Mouse (Mus musculus): Measurements from ENCODE around the gene Cish. TPM values are rescaled to one million over a fixed set of nuclear protein-coding genes. Genes with fewer than 3 reads are reported as not detected.

Gene Cish
- polyA plus RNA-seq, 1 experiment from 2014 or later: 8.4 TPM

DNA sequence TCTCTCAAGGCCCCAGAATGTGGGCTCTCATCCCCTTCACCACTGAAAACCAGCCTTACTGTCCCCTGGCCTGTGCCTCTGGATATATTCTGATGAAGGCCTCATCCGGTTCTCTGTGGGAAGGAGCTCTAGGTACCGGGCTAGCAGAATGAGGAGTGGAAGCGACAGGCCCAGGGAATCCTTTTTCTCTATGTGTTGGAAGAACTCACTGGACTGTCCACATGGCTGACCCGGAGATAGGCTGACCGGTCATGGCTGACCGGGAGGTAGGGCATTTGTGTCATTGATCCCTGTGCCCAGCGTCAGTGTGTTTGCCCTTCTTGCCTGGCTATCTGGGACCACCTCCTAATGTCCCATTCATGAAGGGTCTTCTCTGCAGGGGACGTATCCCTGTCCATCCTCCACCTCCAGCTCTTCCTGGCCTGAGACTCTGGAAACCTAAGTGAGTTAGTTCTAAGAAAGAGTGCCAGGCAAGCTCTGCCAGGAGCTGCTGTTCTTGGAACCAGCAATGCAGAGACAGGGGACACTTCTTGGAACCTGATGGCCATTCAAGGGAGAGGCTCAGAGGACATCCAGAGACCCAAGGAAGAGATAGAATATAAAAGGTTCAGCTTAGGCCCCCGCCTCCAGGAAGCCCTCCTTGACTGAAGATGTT lies 12.6 kb downstream of the Cish start:
- H3K4me1 ChIP-seq: peaks cover 8% of the 10 kb centered on the region; the same call in 1 of the 2 replicates
- no peak overlapping the region for H3K27ac ChIP-seq
- ATAC-seq (ENCODE audit: insufficient number of reproducible peaks, insufficient read depth, low FRiP score, low TSS enrichment): no peak
- H3K36me3 ChIP-seq: no peaks in the 10 kb centered on the region
- no peaks in the 10 kb centered on the region for H3K9me3 ChIP-seq
- no peak overlapping the region for H3K9ac ChIP-seq
- no peak overlapping the region for H3K4me3 ChIP-seq
- H3K4me2 ChIP-seq (replicated peaks): no peak overlapping the region
- H3K27me3 ChIP-seq: no peaks in the 10 kb centered on the region
- 92% methylated on average over 9 of the region's 9 CpGs for WGBS

- Histone ChIP-seq H3K36me3 (no peaks in the 10 kb centered on the region), H3K4me1 (peaks cover 8% of the 10 kb centered on the region; the same call in 1 of the 2 replicates), H3K4me3 (no peak overlapping the region), H3K27ac (no peak overlapping the region), H3K4me2 (replicated peaks) (no peak overlapping the region), H3K9ac (no peak overlapping the region), H3K9me3 (no peaks in the 10 kb centered on the region), H3K27me3 (no peaks in the 10 kb centered on the region)
- 73% methylated on average over 9 of the region's 9 CpGs for WGBS
- no peak for ATAC-seq (ENCODE audit: insufficient number of reproducible peaks, insufficient read depth, low FRiP score, low TSS enrichment)
Measured at GRCm38 (mm10) chr9:107309171-107309570, 13.3 kb downstream of the Cish start.

- H3K27ac ChIP-seq: no peak overlapping the region
- no peak overlapping the region for H3K4me3 ChIP-seq
- 74% methylated on average over 5 of the region's 5 CpGs for WGBS
- H3K9ac ChIP-seq: no peak overlapping the region
- no peak for ATAC-seq (ENCODE audit: insufficient number of reproducible peaks, insufficient read depth, low FRiP score, low TSS enrichment)
- H3K4me2 ChIP-seq (replicated peaks): no peak overlapping the region
- H3K27me3 ChIP-seq: no peaks in the 10 kb centered on the region
- H3K9me3 ChIP-seq: no peaks in the 10 kb centered on the region
- peaks cover 8% of the 10 kb centered on the region; the same call in 1 of the 2 replicates for H3K4me1 ChIP-seq
- no peaks in the 10 kb centered on the region for H3K36me3 ChIP-seq
Measured at GRCm38 (mm10) chr9:107309600-107309999, 13.8 kb downstream of the Cish start.

- Histone ChIP-seq H3K9ac (no peak overlapping the region), H3K36me3 (no peaks in the 10 kb centered on the region), H3K27me3 (no peaks in the 10 kb centered on the region), H3K4me1 (no peaks in the 10 kb centered on the region), H3K4me2 (replicated peaks) (no peak overlapping the region), H3K27ac (no peak overlapping the region), H3K9me3 (no peaks in the 10 kb centered on the region), H3K4me3 (no peak overlapping the region)
- ATAC-seq (ENCODE audit: insufficient number of reproducible peaks, insufficient read depth, low FRiP score, low TSS enrichment): no peak
- 65% methylated on average over 10 of the region's 10 CpGs for WGBS
Measured at GRCm38 (mm10) chr9:107312811-107313584, 17.2 kb downstream of the Cish start.

DNA sequence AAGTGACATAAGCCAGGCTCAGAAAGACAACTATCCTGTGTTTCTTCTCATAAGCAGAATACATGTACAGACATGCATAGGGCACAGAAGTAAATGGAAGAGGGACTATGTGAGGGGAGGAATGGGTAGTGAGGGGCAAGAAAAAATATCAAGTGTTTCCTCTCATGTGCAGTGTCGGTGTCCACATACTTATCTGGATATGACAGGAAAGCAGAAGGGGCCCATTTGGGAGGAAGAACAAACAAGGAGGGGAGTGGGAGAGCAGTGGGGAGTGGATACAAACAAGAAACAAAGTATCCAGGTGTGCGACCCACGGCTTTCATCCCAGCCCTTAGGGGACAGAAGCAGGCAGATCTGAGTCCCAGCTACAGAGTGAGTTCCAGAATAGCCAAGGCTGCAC lies 18.1 kb downstream of the Cish start:
- ATAC-seq (ENCODE audit: insufficient number of reproducible peaks, insufficient read depth, low FRiP score, low TSS enrichment): no peak
- Histone ChIP-seq H3K4me3 (no peak overlapping the region), H3K36me3 (no peaks in the 10 kb centered on the region), H3K27me3 (no peaks in the 10 kb centered on the region), H3K4me1 (no peaks in the 10 kb centered on the region), H3K27ac (no peak overlapping the region), H3K9me3 (no peaks in the 10 kb centered on the region), H3K9ac (no peak overlapping the region), H3K4me2 (replicated peaks) (no peak overlapping the region)
- 86% methylated on average over 3 of the region's 3 CpGs for WGBS

DNA sequence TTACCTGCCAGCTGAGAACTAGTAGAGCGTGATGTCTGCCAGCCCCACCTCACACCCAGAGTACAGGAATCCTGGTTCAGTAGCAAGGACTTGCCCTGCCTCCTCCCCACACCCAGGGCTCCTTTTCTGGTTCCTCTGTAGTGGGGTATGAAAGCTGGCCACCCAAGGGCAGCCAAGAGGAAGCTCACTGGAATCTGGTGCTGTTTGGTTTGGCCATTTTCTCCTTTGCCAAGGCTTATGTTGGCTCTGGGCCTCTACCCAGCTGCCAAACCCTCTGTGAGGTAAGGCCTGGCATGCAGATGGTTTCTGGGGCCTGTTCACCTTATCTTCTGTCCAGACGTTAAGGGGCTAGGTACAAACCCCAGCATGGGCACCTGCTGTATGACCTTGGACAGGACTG lies 20.0 kb downstream of the Cish start:
- Histone ChIP-seq H3K36me3 (no peaks in the 10 kb centered on the region), H3K4me3 (no peak overlapping the region), H3K27me3 (no peaks in the 10 kb centered on the region), H3K27ac (no peak overlapping the region), H3K4me2 (replicated peaks) (no peak overlapping the region), H3K9me3 (no peaks in the 10 kb centered on the region), H3K4me1 (no peaks in the 10 kb centered on the region), H3K9ac (no peak overlapping the region)
- ATAC-seq (ENCODE audit: insufficient number of reproducible peaks, insufficient read depth, low FRiP score, low TSS enrichment): no peak
- 77% methylated on average over 2 of the region's 2 CpGs for WGBS

DNA sequence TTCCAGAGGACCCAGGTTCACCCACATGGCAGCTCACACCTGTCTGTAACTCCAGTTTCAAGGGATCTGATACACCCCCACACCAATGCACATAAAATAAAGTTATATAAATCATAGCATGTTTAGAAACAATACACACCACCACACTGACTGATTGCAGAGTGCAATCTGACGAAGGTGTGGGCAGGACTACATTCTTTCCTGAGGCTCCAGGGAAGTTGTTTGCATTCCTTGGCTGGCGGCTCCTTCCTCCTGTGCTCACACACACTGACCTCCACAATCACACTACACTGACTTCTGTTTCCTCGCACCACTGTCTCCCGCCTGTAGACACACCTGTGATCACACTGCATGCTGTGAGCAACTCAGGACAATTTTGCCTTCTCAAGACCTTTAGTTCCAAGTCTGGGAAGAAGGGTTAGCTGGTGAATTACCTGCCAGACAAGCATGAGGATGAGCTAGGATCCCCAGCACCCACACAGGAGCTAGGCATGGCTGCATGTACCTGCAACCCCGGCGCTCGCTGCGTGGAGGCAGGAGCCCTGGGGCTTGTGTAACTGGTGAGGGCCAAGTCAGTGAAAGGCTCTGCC lies 26.7 kb downstream of the Cish start:
- H3K27ac ChIP-seq: no peak overlapping the region
- H3K36me3 ChIP-seq: peaks cover 4% of the 10 kb centered on the region; the same call in 1 of the 2 replicates
- H3K4me3 ChIP-seq: no peak overlapping the region
- no peaks in the 10 kb centered on the region for H3K27me3 ChIP-seq
- no peak overlapping the region for H3K4me2 ChIP-seq (replicated peaks)
- WGBS: 76% methylated on average over 8 of the region's 8 CpGs
- H3K9ac ChIP-seq: no peak overlapping the region
- no peaks in the 10 kb centered on the region for H3K9me3 ChIP-seq
- no peaks in the 10 kb centered on the region for H3K4me1 ChIP-seq
- ATAC-seq (ENCODE audit: insufficient number of reproducible peaks, insufficient read depth, low FRiP score, low TSS enrichment): no peak

DNA sequence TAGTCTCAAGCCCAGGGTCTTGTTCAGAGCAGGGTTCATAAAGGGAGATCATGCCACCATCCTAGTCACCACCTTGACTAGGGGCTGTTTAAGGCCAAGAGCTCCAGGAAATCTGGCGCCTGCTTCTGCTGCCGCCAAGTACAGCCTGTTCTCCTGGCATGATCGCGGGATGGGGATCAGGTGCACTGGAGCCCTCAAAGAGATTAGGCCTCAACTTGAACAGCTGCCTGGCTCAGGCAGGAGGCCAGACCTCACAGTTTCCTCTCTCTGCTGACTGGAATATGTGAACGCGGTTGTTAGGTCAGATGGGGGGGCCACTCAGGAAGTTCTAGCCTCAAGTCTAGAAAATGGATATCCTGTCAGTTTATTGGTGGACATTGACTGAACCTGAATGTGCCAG lies 27.7 kb downstream of the Cish start:
- Histone ChIP-seq H3K4me1 (no peaks in the 10 kb centered on the region), H3K9ac (no peak overlapping the region), H3K9me3 (no peaks in the 10 kb centered on the region), H3K4me2 (replicated peaks) (no peak overlapping the region), H3K36me3 (peaks cover 9% of the 10 kb centered on the region; the same call in 1 of the 2 replicates), H3K4me3 (no peak overlapping the region), H3K27me3 (no peaks in the 10 kb centered on the region), H3K27ac (no peak overlapping the region)
- 79% methylated on average over 6 of the region's 6 CpGs for WGBS
- ATAC-seq (ENCODE audit: insufficient number of reproducible peaks, insufficient read depth, low FRiP score, low TSS enrichment): no peak

DNA sequence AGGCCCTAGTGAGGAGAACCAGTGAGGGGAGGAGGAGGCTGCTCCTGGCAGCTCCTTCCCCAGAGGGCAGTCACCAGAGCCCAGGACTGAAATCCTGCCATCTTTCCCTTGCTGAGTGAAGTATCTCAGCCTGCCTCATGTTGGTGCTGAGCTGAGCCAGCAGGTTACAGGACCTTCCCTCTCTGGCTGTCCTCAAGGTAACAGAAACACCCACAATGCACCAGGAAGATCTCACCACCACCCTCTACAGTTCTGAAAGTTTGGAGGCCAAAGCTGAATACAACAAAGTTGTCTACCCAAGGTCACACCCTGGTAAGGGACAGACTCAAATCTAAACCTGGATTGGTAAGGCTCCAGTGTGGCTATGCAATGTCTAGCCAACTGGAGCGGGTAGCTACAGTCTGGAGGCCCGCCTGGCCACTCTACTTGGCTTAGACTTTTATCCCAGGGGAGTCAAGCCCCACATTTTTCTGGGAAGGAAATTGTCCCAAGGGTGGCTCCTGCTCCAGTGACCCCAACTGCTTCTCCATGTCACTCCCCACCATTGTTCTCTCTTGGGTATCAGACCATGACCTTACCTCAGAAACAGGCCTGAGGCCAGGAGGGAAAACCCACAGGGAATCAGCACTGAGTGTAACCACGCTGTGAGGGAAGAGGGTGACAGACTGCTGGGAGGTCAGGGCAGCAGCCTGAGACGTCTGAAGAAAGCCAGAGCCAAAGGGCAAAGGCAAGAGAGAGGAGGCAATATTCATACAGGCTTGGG lies 29.2 kb downstream of the Cish start:
- Histone ChIP-seq H3K4me2 (replicated peaks) (no peak overlapping the region), H3K27ac (no peak overlapping the region), H3K36me3 (peaks cover 13% of the 10 kb centered on the region; the same call in 1 of the 2 replicates), H3K9ac (no peak overlapping the region), H3K9me3 (no peaks in the 10 kb centered on the region), H3K4me1 (no peaks in the 10 kb centered on the region), H3K27me3 (no peaks in the 10 kb centered on the region), H3K4me3 (no peak overlapping the region)
- WGBS: 51% methylated on average over 4 of the region's 4 CpGs
- ATAC-seq (ENCODE audit: insufficient number of reproducible peaks, insufficient read depth, low FRiP score, low TSS enrichment): no peak

GRCm38 (mm10) chr9:107325904-107326303 lies 30.1 kb downstream of the Cish start:
- Histone ChIP-seq H3K4me1 (no peaks in the 10 kb centered on the region), H3K36me3 (peaks cover 13% of the 10 kb centered on the region; the same call in 1 of the 2 replicates), H3K27me3 (no peaks in the 10 kb centered on the region), H3K9ac (no peak overlapping the region), H3K4me2 (replicated peaks) (no peak overlapping the region), H3K4me3 (no peak overlapping the region), H3K9me3 (no peaks in the 10 kb centered on the region), H3K27ac (no peak overlapping the region)
- no peak for ATAC-seq (ENCODE audit: insufficient number of reproducible peaks, insufficient read depth, low FRiP score, low TSS enrichment)
- WGBS: 84% methylated on average over 7 of the region's 7 CpGs

GRCm38 (mm10) chr9:107327879-107328620 lies 32.2 kb downstream of the Cish start:
- Histone ChIP-seq H3K27me3 (no peaks in the 10 kb centered on the region), H3K4me2 (replicated peaks) (no peak overlapping the region), H3K36me3 (peaks cover 18% of the 10 kb centered on the region), H3K4me3 (no peak overlapping the region), H3K9me3 (no peaks in the 10 kb centered on the region), H3K4me1 (no peaks in the 10 kb centered on the region), H3K9ac (no peak overlapping the region), H3K27ac (no peak overlapping the region)
- 90% methylated on average over 16 of the region's 16 CpGs for WGBS
- no peak for ATAC-seq (ENCODE audit: insufficient number of reproducible peaks, insufficient read depth, low FRiP score, low TSS enrichment)

Data from embryonic facial prominence, embryonic 12.5 days (tissue).